Mouse (Mus musculus) small intestine, adult 2 months (tissue): ENCODE data around the gene Slc25a1.

Experiments
- CTCF ChIP-seq: fragments of 200-500 bp; IDR thresholded peaks from 2 replicates; pipeline ENCODE4 v1.5.1; 2012; ENCODE audit warnings: low read depth, mild to moderate bottlenecking, control low read depth, inconsistent platforms, low read length, moderate library complexity, mixed read lengths; ENCODE audit not compliant: insufficient replicate concordance, insufficient read length; ENCODE audit errors: extremely low read depth
- POLR2A ChIP-seq: fragments of 200-500 bp; IDR thresholded peaks from 2 replicates; pipeline ENCODE4 v1.6.1; 2012; ENCODE audit warnings: low read depth, mild to moderate bottlenecking, control low read depth, inconsistent platforms, low read length, moderate library complexity

GRCm38 (mm10) chr16:17939255-17939751, 11.3 kb upstream of the Slc25a1 start:
- TF ChIP-seq CTCF: no peak
- no peak for TF ChIP-seq POLR2A
